Mouse (Mus musculus): ENCODE results near the gene Mog. TPM values are rescaled to one million over a fixed set of nuclear protein-coding genes. Genes with fewer than 3 reads are reported as not detected.
"Not testable (repeated sequence)": the region's sequence is repeated elsewhere in the genome, so short reads cannot be mapped to it uniquely, and the experiment has no call there.

The Mog gene
- polyA plus RNA-seq, 1 experiment from 2014 or later = 0.12 TPM

GRCm38 (mm10) chr17:37027486-37027885 is 4.3 kb upstream of the Mog start:
- H3K27ac ChIP-seq (ENCODE audit: low read depth, low read length) = no peak overlapping the region
- 96% methylated on average over 4 of the region's 4 CpGs for WGBS

DNA sequence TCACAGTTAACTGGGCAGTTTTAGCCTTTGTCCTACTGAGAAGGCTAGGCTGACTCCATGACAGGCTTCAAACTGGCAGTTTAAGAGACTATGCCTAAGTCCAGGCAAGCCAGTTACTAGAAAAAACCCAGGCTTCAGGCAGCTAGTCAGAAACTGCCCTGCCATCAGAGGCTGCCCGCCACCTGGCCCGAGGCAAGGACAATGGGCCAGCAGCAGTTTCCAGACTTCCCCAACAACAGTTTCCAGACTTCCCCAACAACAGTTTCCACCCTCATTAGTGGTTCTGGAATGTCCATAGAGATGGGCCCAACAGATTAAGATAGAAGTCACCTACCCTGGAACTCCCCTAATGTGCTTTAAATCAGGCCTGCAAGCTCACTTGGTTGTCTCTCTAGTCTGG is 3.2 kb upstream of the Mog start:
- no peaks in the 10 kb centered on the region for H3K36me3 ChIP-seq (ENCODE audit: control insufficient read depth, insufficient read depth, low read length)
- WGBS = 86% methylated on average over 2 of the region's 2 CpGs
- no peak overlapping the region for H3K9ac ChIP-seq (ENCODE audit: low read depth, low read length)
- no peak overlapping the region for H3K4me2 ChIP-seq (replicated peaks; ENCODE audit: low read depth, low read length)
- no peak overlapping the region for H3K4me3 ChIP-seq (ENCODE audit: low read length)
- H3K4me1 ChIP-seq (ENCODE audit: control insufficient read depth, insufficient read depth, low read length) = no peaks in the 10 kb centered on the region
- no peaks in the 10 kb centered on the region for H3K27me3 ChIP-seq (ENCODE audit: control insufficient read depth, insufficient read depth, low read length)
- no peaks in the 10 kb centered on the region for H3K9me3 ChIP-seq (ENCODE audit: control insufficient read depth, low read length)
- H3K27ac ChIP-seq (ENCODE audit: low read depth, low read length) = no peak overlapping the region
- no peak for ATAC-seq (ENCODE audit: low FRiP score, low TSS enrichment)

More at GRCm38 (mm10) chr17:37027486-37027885, 4.3 kb upstream of the Mog start:
- Histone ChIP-seq H3K4me2 (replicated peaks; ENCODE audit: low read depth, low read length) (no peak overlapping the region), H3K4me3 (ENCODE audit: low read length) (no peak overlapping the region), H3K36me3 (ENCODE audit: control insufficient read depth, insufficient read depth, low read length) (no peaks in the 10 kb centered on the region), H3K9me3 (ENCODE audit: control insufficient read depth, low read length) (no peaks in the 10 kb centered on the region), H3K27me3 (ENCODE audit: control insufficient read depth, insufficient read depth, low read length) (no peaks in the 10 kb centered on the region), H3K9ac (ENCODE audit: low read depth, low read length) (no peak overlapping the region), H3K4me1 (ENCODE audit: control insufficient read depth, insufficient read depth, low read length) (no peaks in the 10 kb centered on the region)
- ATAC-seq (ENCODE audit: low FRiP score, low TSS enrichment) = no peak

DNA sequence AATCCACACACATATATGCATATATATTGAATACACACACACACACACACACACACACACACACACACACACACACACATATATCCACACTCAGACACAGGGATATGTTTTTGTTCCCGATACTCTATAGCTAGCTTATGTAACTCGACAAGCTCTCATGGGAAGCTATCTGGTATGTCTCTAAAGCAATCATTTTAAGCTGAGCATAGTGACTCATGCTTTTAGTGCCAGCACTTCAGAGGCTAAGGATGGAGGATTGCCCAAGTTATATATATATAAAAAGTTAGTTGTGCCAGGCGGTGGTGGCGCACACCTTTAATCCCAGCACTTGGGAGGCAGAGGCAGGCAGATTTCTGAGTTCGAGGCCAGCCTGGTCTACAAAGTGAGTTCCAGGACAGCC is 4.0 kb downstream of the Mog start:
- not testable (repeated sequence) for H3K9me3 ChIP-seq (ENCODE audit: control insufficient read depth, low read length); H3K36me3 ChIP-seq (ENCODE audit: control insufficient read depth, insufficient read depth, low read length); H3K4me3 ChIP-seq (ENCODE audit: low read length); H3K4me1 ChIP-seq (ENCODE audit: control insufficient read depth, insufficient read depth, low read length); ATAC-seq (ENCODE audit: low FRiP score, low TSS enrichment); H3K27ac ChIP-seq (ENCODE audit: low read depth, low read length); H3K9ac ChIP-seq (ENCODE audit: low read depth, low read length); H3K4me2 ChIP-seq (replicated peaks; ENCODE audit: low read depth, low read length); H3K27me3 ChIP-seq (ENCODE audit: control insufficient read depth, insufficient read depth, low read length)
- WGBS = 95% methylated on average over 5 of the region's 5 CpGs

GRCm38 (mm10) chr17:37018328-37018727 is 4.9 kb downstream of the Mog start:
- no peaks in the 10 kb centered on the region for H3K9me3 ChIP-seq (ENCODE audit: control insufficient read depth, low read length)
- no peak overlapping the region for H3K4me2 ChIP-seq (replicated peaks; ENCODE audit: low read depth, low read length)
- no peak for ATAC-seq (ENCODE audit: low FRiP score, low TSS enrichment)
- no peaks in the 10 kb centered on the region for H3K36me3 ChIP-seq (ENCODE audit: control insufficient read depth, insufficient read depth, low read length)
- no peaks in the 10 kb centered on the region for H3K27me3 ChIP-seq (ENCODE audit: control insufficient read depth, insufficient read depth, low read length)
- H3K4me3 ChIP-seq (ENCODE audit: low read length) = no peak overlapping the region
- no peaks in the 10 kb centered on the region for H3K4me1 ChIP-seq (ENCODE audit: control insufficient read depth, insufficient read depth, low read length)
- no peak overlapping the region for H3K9ac ChIP-seq (ENCODE audit: low read depth, low read length)
- no peak overlapping the region for H3K27ac ChIP-seq (ENCODE audit: low read depth, low read length)
- WGBS = 77% methylated on average over 3 of the region's 3 CpGs

- no peak overlapping the region for H3K4me3 ChIP-seq (ENCODE audit: low read length)
- H3K36me3 ChIP-seq (ENCODE audit: control insufficient read depth, insufficient read depth, low read length) = no peaks in the 10 kb centered on the region
- H3K9me3 ChIP-seq (ENCODE audit: control insufficient read depth, low read length) = no peaks in the 10 kb centered on the region
- no peak overlapping the region for H3K4me2 ChIP-seq (replicated peaks; ENCODE audit: low read depth, low read length)
- no peak overlapping the region for H3K27ac ChIP-seq (ENCODE audit: low read depth, low read length)
- no peak overlapping the region for H3K9ac ChIP-seq (ENCODE audit: low read depth, low read length)
- no peaks in the 10 kb centered on the region for H3K27me3 ChIP-seq (ENCODE audit: control insufficient read depth, insufficient read depth, low read length)
- no peaks in the 10 kb centered on the region for H3K4me1 ChIP-seq (ENCODE audit: control insufficient read depth, insufficient read depth, low read length)
- no peak for ATAC-seq (ENCODE audit: low FRiP score, low TSS enrichment)
Measured at GRCm38 (mm10) chr17:37016333-37016732, 6.9 kb downstream of the Mog start.

DNA sequence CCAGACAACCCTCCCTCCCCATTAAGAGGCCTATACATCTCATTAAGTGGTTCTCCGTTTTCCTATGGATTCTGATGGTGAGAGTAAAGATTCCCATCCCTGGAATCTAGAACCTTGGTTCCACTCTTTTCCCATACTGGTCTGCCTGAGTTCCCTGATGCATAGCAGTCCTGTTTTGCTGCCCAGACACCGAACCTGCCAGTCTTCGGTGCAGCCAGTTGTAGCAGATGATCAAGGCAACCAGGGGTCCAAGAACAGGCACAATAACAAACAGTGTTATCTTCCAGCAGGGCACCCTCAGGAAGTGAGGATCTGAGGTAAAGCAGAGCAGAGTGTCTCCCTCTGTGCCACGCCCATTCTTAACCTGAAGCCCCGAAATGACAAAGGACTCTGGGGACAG is 11.1 kb downstream of the Mog start:
- H3K4me1 ChIP-seq (ENCODE audit: control insufficient read depth, insufficient read depth, low read length) = no peaks in the 10 kb centered on the region

DNA sequence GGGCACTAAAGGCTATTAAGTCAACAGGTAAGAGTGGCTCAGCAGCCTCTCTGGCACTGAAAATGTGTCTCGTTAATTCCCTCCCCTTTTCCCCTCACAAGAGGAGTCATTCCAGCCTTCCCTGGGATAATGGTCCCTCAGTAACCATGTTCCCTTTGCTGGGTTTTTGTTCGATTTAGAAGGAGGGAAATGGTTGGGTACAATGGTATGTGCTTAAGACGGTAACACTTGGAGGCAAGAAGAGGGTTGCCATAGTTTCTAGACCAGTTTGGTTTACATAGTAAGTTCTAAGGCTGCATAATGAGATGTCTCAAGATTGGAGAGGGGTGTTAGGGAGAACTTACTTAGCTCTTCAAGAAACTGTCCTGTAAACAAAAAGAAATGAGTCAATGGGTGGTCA is 11.5 kb downstream of the Mog start:
- Histone ChIP-seq H3K27ac (ENCODE audit: low read depth, low read length) (no peak overlapping the region), H3K4me3 (ENCODE audit: low read length) (no peak overlapping the region), H3K9ac (ENCODE audit: low read depth, low read length) (no peak overlapping the region), H3K4me1 (ENCODE audit: control insufficient read depth, insufficient read depth, low read length) (no peaks in the 10 kb centered on the region), H3K36me3 (ENCODE audit: control insufficient read depth, insufficient read depth, low read length) (peaks cover 19% of the 10 kb centered on the region), H3K9me3 (ENCODE audit: control insufficient read depth, low read length) (no peaks in the 10 kb centered on the region), H3K4me2 (replicated peaks; ENCODE audit: low read depth, low read length) (no peak overlapping the region), H3K27me3 (ENCODE audit: control insufficient read depth, insufficient read depth, low read length) (no peaks in the 10 kb centered on the region)
- WGBS = 83% methylated on average over 3 of the region's 3 CpGs
- ATAC-seq (ENCODE audit: low FRiP score, low TSS enrichment) = no peak

More for the DNA sequence above, 11.1 kb downstream of the Mog start:
- no peaks in the 10 kb centered on the region for H3K27me3 ChIP-seq (ENCODE audit: control insufficient read depth, insufficient read depth, low read length)
- no peaks in the 10 kb centered on the region for H3K9me3 ChIP-seq (ENCODE audit: control insufficient read depth, low read length)
- no peak overlapping the region for H3K4me3 ChIP-seq (ENCODE audit: low read length)
- H3K36me3 ChIP-seq (ENCODE audit: control insufficient read depth, insufficient read depth, low read length) = peaks cover 16% of the 10 kb centered on the region
- no peak overlapping the region for H3K4me2 ChIP-seq (replicated peaks; ENCODE audit: low read depth, low read length)
- H3K27ac ChIP-seq (ENCODE audit: low read depth, low read length) = no peak overlapping the region
- WGBS = 66% methylated on average over 5 of the region's 5 CpGs
- no peak overlapping the region for H3K9ac ChIP-seq (ENCODE audit: low read depth, low read length)
- ATAC-seq (ENCODE audit: low FRiP score, low TSS enrichment) = no peak

DNA sequence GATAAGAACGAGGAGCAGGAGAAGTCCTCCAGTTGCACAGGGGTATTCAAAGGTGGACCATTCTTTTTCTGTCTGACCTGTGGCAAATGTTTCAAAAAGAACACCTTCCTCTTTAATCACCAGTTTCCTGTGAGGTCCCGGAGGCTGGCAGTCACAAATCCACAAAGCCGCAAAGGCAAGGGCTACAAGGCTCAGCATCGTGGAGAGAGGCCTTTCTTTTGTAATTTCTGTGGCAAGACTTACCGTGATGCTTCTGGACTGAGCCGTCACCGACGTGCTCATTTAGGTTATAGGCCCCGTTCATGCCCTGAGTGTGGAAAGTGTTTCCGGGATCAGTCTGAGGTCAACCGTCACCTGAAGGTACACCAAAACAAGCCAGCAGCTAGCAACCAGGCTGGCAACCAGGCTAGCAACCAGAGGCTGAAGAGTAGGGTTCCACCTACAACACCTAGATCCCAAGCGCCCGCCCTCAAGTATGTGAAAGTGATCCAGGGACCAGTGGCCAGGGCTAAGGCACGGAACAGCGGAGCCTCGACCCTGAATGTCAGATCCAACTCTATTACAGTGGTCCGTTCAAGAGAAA is 13.6 kb downstream of the Mog start:
- Histone ChIP-seq H3K4me2 (replicated peaks; ENCODE audit: low read depth, low read length) (no peak overlapping the region), H3K27me3 (ENCODE audit: control insufficient read depth, insufficient read depth, low read length) (no peaks in the 10 kb centered on the region), H3K4me1 (ENCODE audit: control insufficient read depth, insufficient read depth, low read length) (no peaks in the 10 kb centered on the region), H3K27ac (ENCODE audit: low read depth, low read length) (no peak overlapping the region), H3K9me3 (ENCODE audit: control insufficient read depth, low read length) (no peaks in the 10 kb centered on the region), H3K9ac (ENCODE audit: low read depth, low read length) (no peak overlapping the region), H3K4me3 (ENCODE audit: low read length) (no peak overlapping the region), H3K36me3 (ENCODE audit: control insufficient read depth, insufficient read depth, low read length) (peaks cover 21% of the 10 kb centered on the region)
- WGBS = 95% methylated on average over 17 of the region's 17 CpGs
- ATAC-seq (ENCODE audit: low FRiP score, low TSS enrichment) = no peak

DNA sequence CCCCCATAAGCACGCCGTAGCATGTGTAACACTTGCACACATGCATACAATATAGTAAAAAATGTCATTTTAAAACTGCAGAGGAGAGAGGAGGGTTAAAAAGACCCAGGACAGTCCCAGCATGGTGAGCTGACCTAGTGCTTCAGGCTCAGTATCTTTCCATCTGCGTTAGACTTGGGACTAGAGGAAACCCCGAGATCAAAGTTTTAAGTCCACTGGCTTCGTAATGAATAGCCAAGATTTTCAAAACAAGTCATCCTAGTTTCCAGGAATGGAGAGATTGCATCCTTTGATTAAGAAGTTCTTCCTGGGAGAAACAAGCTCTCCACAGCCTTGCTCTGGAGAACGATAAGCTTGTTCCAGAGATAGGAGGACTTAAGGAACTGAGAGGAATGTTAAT is 15.0 kb downstream of the Mog start:
- Histone ChIP-seq H3K27ac (ENCODE audit: low read depth, low read length) (no peak overlapping the region), H3K4me2 (replicated peaks; ENCODE audit: low read depth, low read length) (no peak overlapping the region), H3K27me3 (ENCODE audit: control insufficient read depth, insufficient read depth, low read length) (no peaks in the 10 kb centered on the region), H3K36me3 (ENCODE audit: control insufficient read depth, insufficient read depth, low read length) (peaks cover 21% of the 10 kb centered on the region), H3K9ac (ENCODE audit: low read depth, low read length) (no peak overlapping the region), H3K4me1 (ENCODE audit: control insufficient read depth, insufficient read depth, low read length) (no peaks in the 10 kb centered on the region; the same call in 1 of the 2 replicates), H3K4me3 (ENCODE audit: low read length) (no peak overlapping the region), H3K9me3 (ENCODE audit: control insufficient read depth, low read length) (no peaks in the 10 kb centered on the region)
- ATAC-seq (ENCODE audit: low FRiP score, low TSS enrichment) = no peak
- 85% methylated on average over 6 of the region's 6 CpGs for WGBS

Measured in kidney, embryonic 14.5 days (tissue).